Mouse (Mus musculus) embryonic facial prominence, embryonic 15.5 days (tissue): Measurements from ENCODE around the gene Olfr680-ps1. TPM values are rescaled to one million over a fixed set of nuclear protein-coding genes. Genes with fewer than 3 reads are reported as not detected.
"Not testable (repeated sequence)": the region's sequence is repeated elsewhere in the genome, so short reads cannot be mapped to it uniquely, and the experiment has no call there.

Experiments used
- ATAC-seq: fragments of 200-750 bp; cut with Nextera tagmentation; 2 replicates; pipeline ENCODE4 v1.8.0; 2017; ENCODE audit warnings: low read depth, moderate TSS enrichment; ENCODE audit not compliant: insufficient number of reproducible peaks, low FRiP score, low TSS enrichment
- H3K27ac ChIP-seq: fragments of 300-500 bp; sonication (generic); replicated peaks from 2 replicates; pipeline ENCODE4 v1.5.1; 2015; ENCODE audit warnings: mild to moderate bottlenecking, inconsistent platforms
- H3K27me3 ChIP-seq: fragments of 300-500 bp; sonication (generic); 2 replicates; pipeline ENCODE4 v1.6.1; 2015; ENCODE audit warnings: inconsistent platforms
- H3K36me3 ChIP-seq: fragments of 300-500 bp; sonication (generic); 2 replicates; pipeline ENCODE4 v1.6.1; 2015; ENCODE audit warnings: mild to moderate bottlenecking, inconsistent platforms
- H3K4me1 ChIP-seq: fragments of 300-500 bp; sonication (generic); 2 replicates; pipeline ENCODE4 v1.6.1; 2015; ENCODE audit warnings: inconsistent platforms
- H3K4me2 ChIP-seq: fragments of 300-500 bp; sonication (generic); replicated peaks from 2 replicates; pipeline ENCODE4 v1.6.1; 2015; ENCODE audit warnings: mild to moderate bottlenecking, inconsistent platforms
- H3K4me3 ChIP-seq: fragments of 300-500 bp; sonication (generic); replicated peaks from 2 replicates; pipeline ENCODE4 v1.5.1; 2015; ENCODE audit warnings: mild to moderate bottlenecking, inconsistent platforms
- H3K9ac ChIP-seq: fragments of 300-500 bp; sonication (generic); 2 replicates; pipeline ENCODE4 v1.6.1; 2015; ENCODE audit warnings: inconsistent platforms
- H3K9me3 ChIP-seq: fragments of 300-500 bp; sonication (generic); replicated peaks from 2 replicates; pipeline ENCODE4 v1.6.1; 2016; ENCODE audit warnings: inconsistent platforms
- WGBS: fragments of 180-500 bp; shearing (Covaris S2); methylation state at CpG from one replicate; pipeline ENCODE4 v1.1.7; 2015; 5-methylcytosine and 5-hydroxymethylcytosine counted together
- polyA plus RNA-seq: library from polyadenylated mRNA; unstranded; fragments of >200 nt; fragmentation: Nextera tagmentation; extraction: Ambion mirVana; gene quantifications from 2 replicates; pipeline ENCODE4 v1.2.1, GENCODE M21; 2015

Gene Olfr680-ps1
- not detected in 2 replicates for polyA plus RNA-seq

DNA sequence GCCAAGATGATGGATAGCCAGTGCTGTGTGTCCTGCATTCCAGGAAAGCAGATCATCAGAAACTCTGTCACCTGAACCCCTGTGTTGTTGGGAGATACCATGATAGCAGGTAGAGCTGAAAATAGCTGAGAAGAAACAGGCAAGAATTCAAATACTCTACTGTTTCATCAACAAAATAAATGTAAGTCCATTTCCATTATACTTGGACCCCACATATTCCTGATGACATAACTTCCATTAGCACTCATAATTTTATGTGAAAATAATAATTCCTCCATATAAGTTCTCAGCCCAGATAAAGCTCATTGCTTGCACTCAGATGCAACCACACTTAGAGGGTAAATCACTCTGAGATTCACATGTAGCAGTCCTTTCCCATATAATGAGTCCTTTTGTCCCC, at the start of gene Olfr680-ps1:
Olfr680-ps1 (minus strand) TSS at position 101 of the 400 bp plus-strand sequence.
- H3K27ac ChIP-seq, H3K4me3 ChIP-seq, H3K9me3 ChIP-seq, H3K27me3 ChIP-seq, H3K9ac ChIP-seq, H3K4me1 ChIP-seq, ATAC-seq, H3K36me3 ChIP-seq, H3K4me2 ChIP-seq: not testable (repeated sequence)

DNA sequence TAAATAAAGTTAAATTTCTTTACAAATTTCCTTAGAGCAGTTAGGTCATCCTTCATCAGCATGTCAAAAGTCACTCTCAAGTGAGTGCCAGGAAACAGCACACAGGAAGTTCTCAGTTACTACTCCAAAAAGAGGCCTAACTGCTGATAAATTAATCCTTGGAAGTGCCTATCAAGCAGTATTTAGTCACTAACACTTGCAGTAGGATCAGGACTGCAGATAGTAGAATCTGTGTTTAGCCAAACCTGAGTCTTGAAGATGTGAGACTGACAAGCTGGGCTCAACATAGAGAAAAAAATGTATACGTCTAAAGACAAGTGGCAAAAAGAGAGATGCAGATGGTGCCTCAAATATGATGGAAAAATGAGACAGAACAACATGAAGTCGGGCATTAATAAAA, 48.7 kb upstream of the Olfr680-ps1 start:
- Histone ChIP-seq H3K9me3 (no peaks in the 10 kb centered on the region), H3K4me1 (no peaks in the 10 kb centered on the region), H3K36me3 (no peaks in the 10 kb centered on the region), H3K27ac (no peak overlapping the region), H3K4me3 (no peak overlapping the region), H3K27me3 (no peaks in the 10 kb centered on the region), H3K9ac (no peak overlapping the region), H3K4me2 (no peak overlapping the region)
- WGBS: 74% methylated on average over 2 of the region's 2 CpGs
- no peak for ATAC-seq

- no peaks in the 10 kb centered on the region for H3K9me3 ChIP-seq
- H3K27me3 ChIP-seq: no peaks in the 10 kb centered on the region
- H3K4me1 ChIP-seq: no peaks in the 10 kb centered on the region
- ATAC-seq: no peak
- no peak within 1 kb of the TSS for H3K9ac ChIP-seq
- no peak within 1 kb of the TSS for H3K4me2 ChIP-seq
- H3K36me3 ChIP-seq: no peaks in the 10 kb centered on the region
- no peak within 1 kb of the TSS for H3K4me3 ChIP-seq
- no peak within 1 kb of the TSS for H3K27ac ChIP-seq
Measured at GRCm38 (mm10) chr7:105116536-105116935, 23.9 kb upstream of the Olfr680-ps1 start, which contains the start of gene Olfr681. Gene Olfr681, plus strand, starts transcription at chr7:105116836.

DNA sequence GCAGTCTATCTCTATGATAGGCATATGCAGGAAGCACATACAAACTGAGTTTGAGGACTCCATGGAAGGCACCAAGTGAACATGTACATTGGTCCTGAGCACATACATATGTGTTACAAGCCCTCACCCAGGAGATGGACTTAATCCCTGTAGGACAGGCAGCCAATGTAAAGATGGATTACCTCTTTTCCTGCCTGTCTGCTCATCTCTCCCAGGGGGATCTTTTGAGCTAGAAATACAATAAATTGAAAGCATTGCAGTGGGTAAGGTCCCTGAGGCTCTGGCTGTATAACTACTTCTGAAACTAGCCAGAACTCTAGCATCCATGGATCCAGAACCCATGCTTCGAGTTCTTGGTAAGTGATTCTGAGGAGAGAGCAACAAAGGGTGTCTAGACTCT, 11.7 kb downstream of the Olfr680-ps1 start, which contains the start of gene Olfr679:
Olfr679 (plus strand) TSS at position 301 of the 400 bp plus-strand sequence.
- H3K27me3 ChIP-seq: no peaks in the 10 kb centered on the region
- no peak within 1 kb of the TSS for H3K4me3 ChIP-seq
- no peaks in the 10 kb centered on the region for H3K36me3 ChIP-seq
- no peak within 1 kb of the TSS for H3K4me2 ChIP-seq
- no peak within 1 kb of the TSS for H3K9ac ChIP-seq
- H3K9me3 ChIP-seq: no peaks in the 10 kb centered on the region
- no peak for ATAC-seq
- H3K4me1 ChIP-seq: no peaks in the 10 kb centered on the region
- 49% methylated on average over 1 of the region's 1 CpGs for WGBS
- no peak within 1 kb of the TSS for H3K27ac ChIP-seq

DNA sequence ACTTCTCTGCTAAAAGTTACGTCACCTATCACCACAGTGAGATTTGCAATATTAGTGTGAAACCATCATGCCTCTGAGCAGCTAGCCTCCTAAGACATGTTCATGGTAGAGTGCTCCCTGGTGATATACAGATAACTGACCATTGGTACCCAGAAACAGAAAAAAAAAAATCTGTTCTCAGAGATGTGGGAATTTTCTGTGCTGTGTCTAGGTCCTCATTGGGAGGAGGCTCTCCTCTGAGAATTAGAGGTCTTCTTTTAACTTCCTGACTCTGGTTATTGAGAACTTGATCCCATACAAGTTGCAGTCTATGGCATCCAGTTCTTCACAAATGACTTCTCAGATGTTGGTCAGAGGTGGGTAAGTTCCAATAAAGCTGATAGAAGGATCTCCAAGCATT, 28.4 kb downstream of the Olfr680-ps1 start, which contains the start of gene Olfr678:
Olfr678 (plus strand) TSS at position 301 of the 400 bp plus-strand sequence.
- no peak for ATAC-seq
- Histone ChIP-seq H3K4me1 (no peaks in the 10 kb centered on the region), H3K27ac (no peak within 1 kb of the TSS), H3K4me2 (no peak within 1 kb of the TSS), H3K9ac (no peak within 1 kb of the TSS), H3K4me3 (no peak within 1 kb of the TSS), H3K27me3 (no peaks in the 10 kb centered on the region), H3K36me3 (no peaks in the 10 kb centered on the region), H3K9me3 (no peaks in the 10 kb centered on the region)
- WGBS: 96% methylated on average over 1 of the region's 1 CpGs

DNA sequence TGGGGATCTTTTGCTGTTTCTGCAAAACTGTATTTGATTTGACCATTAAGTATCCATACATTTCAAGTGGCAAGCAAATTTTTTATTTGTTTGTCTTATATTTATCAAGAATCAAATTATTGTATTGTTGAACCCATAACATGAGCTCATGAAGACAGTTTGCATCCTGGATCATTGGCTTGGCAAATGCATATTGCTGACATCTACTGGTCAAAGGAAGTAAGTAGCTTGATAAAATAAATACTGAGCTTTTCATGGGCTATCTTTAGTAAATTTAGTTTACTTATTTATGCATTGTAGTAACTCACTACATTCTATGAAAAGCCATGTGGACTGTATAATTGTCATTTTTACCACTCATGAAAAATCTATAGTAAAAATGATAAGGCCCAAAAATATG, 33.7 kb downstream of the Olfr680-ps1 start:
- Histone ChIP-seq H3K27ac (no peak overlapping the region), H3K4me1 (no peaks in the 10 kb centered on the region), H3K4me2 (no peak overlapping the region), H3K9ac (no peak overlapping the region), H3K9me3 (no peaks in the 10 kb centered on the region), H3K4me3 (no peak overlapping the region), H3K36me3 (no peaks in the 10 kb centered on the region), H3K27me3 (no peaks in the 10 kb centered on the region)
- ATAC-seq: no peak

Other genes with a start within 250 kb of the Olfr680-ps1 start
- 0.12 TPM in 1 of 2 replicates, not detected in the other for gene Usp17la, start 235.8 kb downstream of the Olfr680-ps1 start, polyA plus RNA-seq
- 0.20 TPM in 1 of 2 replicates, not detected in the other for gene Olfr665, start 214.8 kb downstream of the Olfr680-ps1 start, polyA plus RNA-seq
- gene Olfr666, start 196.9 kb downstream of the Olfr680-ps1 start, polyA plus RNA-seq: 0.22 and 0.89 TPM in 2 replicates
- gene Olfr667, start 171.3 kb downstream of the Olfr680-ps1 start, polyA plus RNA-seq: not detected in 2 replicates
- not detected in 2 replicates for gene Olfr668, start 164.8 kb downstream of the Olfr680-ps1 start, polyA plus RNA-seq
- 0.23 and 0.50 TPM in 2 replicates for gene Olfr669, start 158.6 kb downstream of the Olfr680-ps1 start, polyA plus RNA-seq
- not detected in 2 replicates for gene Olfr670, start 130.2 kb downstream of the Olfr680-ps1 start, polyA plus RNA-seq
- gene Olfr671, start 113.7 kb downstream of the Olfr680-ps1 start, polyA plus RNA-seq: 0.08 and 0.22 TPM in 2 replicates
- 0.51 and 1.5 TPM in 2 replicates for gene Olfr672, start 90.8 kb downstream of the Olfr680-ps1 start, polyA plus RNA-seq
- gene Olfr675, start 64.4 kb downstream of the Olfr680-ps1 start, polyA plus RNA-seq: not detected in 2 replicates
- not detected in 2 replicates for gene Olfr676, start 60.1 kb downstream of the Olfr680-ps1 start, polyA plus RNA-seq
- gene Olfr677, start 41.4 kb downstream of the Olfr680-ps1 start, polyA plus RNA-seq: 0.47 TPM in 1 of 2 replicates, not detected in the other
- gene Olfr678, start 28.3 kb downstream of the Olfr680-ps1 start, polyA plus RNA-seq: not detected in 2 replicates
- gene Olfr679, start 11.6 kb downstream of the Olfr680-ps1 start, polyA plus RNA-seq: 0.04 and 0.21 TPM in 2 replicates
- 0.11 and 0.71 TPM in 2 replicates for gene Olfr681, start 24.0 kb upstream of the Olfr680-ps1 start, polyA plus RNA-seq
- 0.61 TPM in 1 of 2 replicates, not detected in the other for gene Olfr683, start 54.2 kb upstream of the Olfr680-ps1 start, polyA plus RNA-seq
- not detected in 2 replicates for gene Olfr684, start 70.8 kb upstream of the Olfr680-ps1 start, polyA plus RNA-seq
- gene Olfr685, start 93.2 kb upstream of the Olfr680-ps1 start, polyA plus RNA-seq: 0.25 and 0.27 TPM in 2 replicates
- gene Olfr686, start 114.7 kb upstream of the Olfr680-ps1 start, polyA plus RNA-seq: 0.09 TPM in 1 of 2 replicates, not detected in the other
- 0.17 TPM in 1 of 2 replicates, not detected in the other for gene Olfr688, start 195.3 kb upstream of the Olfr680-ps1 start, polyA plus RNA-seq
- 0.20 and 0.53 TPM in 2 replicates for gene Olfr689, start 218.3 kb upstream of the Olfr680-ps1 start, polyA plus RNA-seq
- 0.13 and 0.24 TPM in 2 replicates for gene Olfr690, start 241.3 kb upstream of the Olfr680-ps1 start, polyA plus RNA-seq
- gene Olfr691, start 249.5 kb upstream of the Olfr680-ps1 start, polyA plus RNA-seq: 0.33 and 0.41 TPM in 2 replicates